Mouse (Mus musculus): Measurements from ENCODE around the gene Eps8l1. TPM values are rescaled to one million over a fixed set of nuclear protein-coding genes. Genes with fewer than 3 reads are reported as not detected.

Gene Eps8l1
- polyA plus RNA-seq, 1 experiment, result 0.76 TPM

DNA sequence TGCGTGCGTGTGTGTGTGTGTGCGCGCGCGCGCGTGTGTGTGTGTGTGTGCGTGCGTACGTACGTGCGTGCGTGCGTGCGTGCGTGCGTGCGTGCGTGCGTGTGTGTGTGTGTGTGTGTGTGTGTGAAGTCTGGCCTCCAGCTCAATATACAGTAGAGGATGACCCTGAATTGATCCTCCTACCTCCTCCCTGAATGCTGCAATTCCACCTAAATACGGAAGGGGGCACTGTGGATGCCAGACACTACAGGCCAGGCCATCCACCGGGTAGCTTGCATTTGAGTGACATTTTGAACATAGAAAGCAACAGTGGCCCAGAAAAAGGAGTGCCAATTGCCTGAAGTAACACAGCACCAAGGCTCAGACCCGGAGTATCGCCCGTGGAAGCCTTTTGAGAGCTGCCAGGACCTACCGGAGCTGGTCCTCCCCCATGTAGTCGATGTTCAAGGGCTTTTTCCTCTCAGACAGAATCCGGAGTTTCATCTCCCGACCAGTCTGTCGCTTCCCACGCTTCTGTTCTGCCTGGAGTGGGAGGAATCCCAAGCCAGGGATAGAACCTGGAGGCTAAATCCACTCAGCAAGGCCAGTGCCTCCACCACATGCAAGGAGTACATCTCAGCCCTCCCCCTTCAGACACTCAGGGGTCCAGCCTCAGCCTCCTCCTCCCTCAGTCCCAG, 47.7 kb downstream of the Eps8l1 start:
- no peaks in the 10 kb centered on the region for H3K27me3 ChIP-seq (ENCODE audit: control insufficient read depth, insufficient read depth, low read length)
- TF ChIP-seq POLR2A (IDR thresholded peaks at IDR 0.05; ENCODE audit: low read depth, low read length) (no peak), CTCF (IDR thresholded peaks at IDR 0.05; ENCODE audit: extremely low read depth, insufficient read length, insufficient replicate concordance, low read depth, low read length) (no peak)
- 86% methylated on average over 32 of the region's 32 CpGs for WGBS
- no peak overlapping the region for H3K4me3 ChIP-seq (ENCODE audit: low read depth, low read length)
- no peaks in the 10 kb centered on the region for H3K36me3 ChIP-seq (ENCODE audit: control insufficient read depth, insufficient read depth, low read length)
- no peak overlapping the region for H3K27ac ChIP-seq (ENCODE audit: insufficient read depth, low read depth, low read length)
- H3K4me1 ChIP-seq (ENCODE audit: control insufficient read depth, insufficient read depth, insufficient read length, low read length), result peaks cover 2% of the 10 kb centered on the region

DNA sequence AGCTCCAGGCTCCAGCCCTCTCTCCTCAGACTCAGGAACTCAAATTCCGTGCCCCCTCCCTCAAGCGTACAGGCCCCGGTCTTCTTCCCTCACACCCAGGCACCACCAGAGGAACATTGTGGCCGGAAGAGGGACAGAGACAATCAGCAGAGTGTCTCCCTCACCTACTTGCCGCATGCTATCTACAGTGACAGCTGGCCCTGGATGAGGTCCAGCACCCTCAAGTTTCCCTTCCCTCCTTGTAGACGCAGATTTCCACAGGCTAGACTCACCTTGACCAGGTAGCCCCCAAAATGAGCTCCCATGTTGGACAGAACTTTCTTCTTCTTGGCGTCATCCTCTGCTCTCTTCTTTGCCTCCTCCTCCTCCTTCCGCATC, 48.3 kb downstream of the Eps8l1 start:
- Histone ChIP-seq H3K36me3 (ENCODE audit: control insufficient read depth, insufficient read depth, low read length) (no peaks in the 10 kb centered on the region), H3K4me1 (ENCODE audit: control insufficient read depth, insufficient read depth, insufficient read length, low read length) (peaks cover 2% of the 10 kb centered on the region), H3K4me3 (ENCODE audit: low read depth, low read length) (no peak overlapping the region), H3K27ac (ENCODE audit: insufficient read depth, low read depth, low read length) (no peak overlapping the region), H3K27me3 (ENCODE audit: control insufficient read depth, insufficient read depth, low read length) (no peaks in the 10 kb centered on the region)
- no peak for TF ChIP-seq POLR2A (IDR thresholded peaks at IDR 0.05; ENCODE audit: low read depth, low read length)
- no peak for TF ChIP-seq CTCF (IDR thresholded peaks at IDR 0.05; ENCODE audit: extremely low read depth, insufficient read length, insufficient replicate concordance, low read depth, low read length)
- WGBS, result 90% methylated on average over 8 of the region's 8 CpGs

- Histone ChIP-seq H3K27ac (ENCODE audit: insufficient read depth, low read depth, low read length) (no peak overlapping the region), H3K36me3 (ENCODE audit: control insufficient read depth, insufficient read depth, low read length) (no peaks in the 10 kb centered on the region), H3K27me3 (ENCODE audit: control insufficient read depth, insufficient read depth, low read length) (no peaks in the 10 kb centered on the region), H3K4me3 (ENCODE audit: low read depth, low read length) (peak overlapping the region; percentile 48), H3K4me1 (ENCODE audit: control insufficient read depth, insufficient read depth, insufficient read length, low read length) (peaks cover 2% of the 10 kb centered on the region)
- WGBS, result 21% methylated on average over 24 of the region's 24 CpGs
- TF ChIP-seq POLR2A (IDR thresholded peaks at IDR 0.05; ENCODE audit: low read depth, low read length), result no peak
- peak; percentile 87 for TF ChIP-seq CTCF (IDR thresholded peaks at IDR 0.05; ENCODE audit: extremely low read depth, insufficient read length, insufficient replicate concordance, low read depth, low read length)
Observed at GRCm38 (mm10) chr7:4509863-4510608, 49.6 kb downstream of the Eps8l1 start.

- 63% methylated on average over 8 of the region's 8 CpGs for WGBS
Observed at GRCm38 (mm10) chr7:4511489-4512224, 51.2 kb downstream of the Eps8l1 start.

DNA sequence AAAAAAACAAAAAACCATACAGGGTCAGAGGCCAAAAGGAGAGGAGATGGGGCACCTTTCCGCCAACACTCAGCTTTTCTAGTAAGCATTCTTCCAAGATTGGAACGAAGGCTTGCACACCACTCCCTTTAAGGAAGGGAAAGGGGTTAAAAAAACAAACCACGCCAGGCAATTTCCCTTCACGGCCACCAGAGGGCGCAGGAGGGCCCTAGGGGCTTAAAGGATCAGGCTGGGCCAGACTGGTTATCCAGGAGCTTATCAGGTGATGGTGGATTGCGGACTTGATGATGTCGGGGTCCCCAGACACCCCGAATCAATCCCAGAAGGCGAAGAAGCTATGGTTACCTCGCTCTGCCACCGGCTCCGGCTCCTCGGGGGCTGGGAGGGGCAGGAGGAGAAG, 52.8 kb downstream of the Eps8l1 start:
- 25% methylated on average over 13 of the region's 13 CpGs for WGBS
- H3K27me3 ChIP-seq (ENCODE audit: control insufficient read depth, insufficient read depth, low read length), result no peaks in the 10 kb centered on the region
- TF ChIP-seq POLR2A (IDR thresholded peaks at IDR 0.05; ENCODE audit: low read depth, low read length), result no peak
- peak; percentile 93 for TF ChIP-seq CTCF (IDR thresholded peaks at IDR 0.05; ENCODE audit: extremely low read depth, insufficient read length, insufficient replicate concordance, low read depth, low read length)

More at GRCm38 (mm10) chr7:4511489-4512224, 51.2 kb downstream of the Eps8l1 start:
- no peaks in the 10 kb centered on the region for H3K27me3 ChIP-seq (ENCODE audit: control insufficient read depth, insufficient read depth, low read length)
- no peak overlapping the region for H3K27ac ChIP-seq (ENCODE audit: insufficient read depth, low read depth, low read length)
- peaks cover 2% of the 10 kb centered on the region for H3K4me1 ChIP-seq (ENCODE audit: control insufficient read depth, insufficient read depth, insufficient read length, low read length)
- TF ChIP-seq CTCF (IDR thresholded peaks at IDR 0.05; ENCODE audit: extremely low read depth, insufficient read length, insufficient replicate concordance, low read depth, low read length) (no peak), POLR2A (IDR thresholded peaks at IDR 0.05; ENCODE audit: low read depth, low read length) (no peak)
- H3K4me3 ChIP-seq (ENCODE audit: low read depth, low read length), result no peak overlapping the region
- no peaks in the 10 kb centered on the region for H3K36me3 ChIP-seq (ENCODE audit: control insufficient read depth, insufficient read depth, low read length)

DNA sequence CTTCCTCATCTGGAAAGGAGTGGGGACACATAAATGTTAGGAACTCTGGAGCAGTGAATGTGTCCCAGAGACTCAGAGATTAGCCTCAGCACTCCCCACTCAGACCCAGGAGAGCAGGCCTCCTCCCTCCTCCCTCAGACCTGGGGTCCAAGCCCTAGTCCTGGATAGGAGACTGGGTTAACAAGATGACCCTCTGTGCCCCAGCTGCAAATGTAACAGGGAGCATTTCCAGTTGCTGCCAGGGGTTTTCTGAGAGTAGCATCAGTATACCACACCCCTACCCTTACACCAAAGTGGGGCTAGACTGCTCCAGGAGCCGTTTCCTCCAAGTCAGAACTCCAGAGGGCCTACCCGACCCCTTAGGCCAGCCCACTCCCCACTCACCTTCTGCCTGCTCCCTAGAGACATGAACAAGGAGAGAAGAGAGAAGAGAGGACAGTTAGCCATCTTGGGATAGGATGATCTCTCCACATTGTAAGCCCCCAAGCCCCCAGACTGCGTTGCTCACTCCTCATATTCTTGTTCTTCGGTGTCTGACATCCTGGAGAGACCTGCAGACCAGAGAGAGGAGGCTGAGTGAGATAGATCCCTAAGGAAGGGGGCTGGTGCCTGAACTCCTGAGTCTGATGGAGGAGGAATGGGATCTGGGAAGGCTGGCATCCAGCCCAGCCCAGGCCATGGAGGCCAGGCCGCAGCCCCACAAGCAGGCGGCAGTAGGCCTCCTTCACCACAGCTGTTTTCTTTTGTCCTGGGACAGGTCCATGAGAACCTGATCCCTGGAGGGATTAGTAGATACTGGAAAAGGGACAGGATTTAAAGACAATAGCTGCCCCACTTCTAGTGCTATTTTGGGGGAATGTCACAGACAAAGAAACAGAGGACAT, 53.6 kb downstream of the Eps8l1 start:
- Histone ChIP-seq H3K4me3 (ENCODE audit: low read depth, low read length) (no peak overlapping the region), H3K36me3 (ENCODE audit: control insufficient read depth, insufficient read depth, low read length) (no peaks in the 10 kb centered on the region), H3K4me1 (ENCODE audit: control insufficient read depth, insufficient read depth, insufficient read length, low read length) (peaks cover 2% of the 10 kb centered on the region), H3K27me3 (ENCODE audit: control insufficient read depth, insufficient read depth, low read length) (no peaks in the 10 kb centered on the region), H3K27ac (ENCODE audit: insufficient read depth, low read depth, low read length) (no peak overlapping the region)
- 74% methylated on average over 6 of the region's 6 CpGs for WGBS
- TF ChIP-seq POLR2A (IDR thresholded peaks at IDR 0.05; ENCODE audit: low read depth, low read length), result no peak

More for the DNA sequence above, 52.8 kb downstream of the Eps8l1 start:
- Histone ChIP-seq H3K4me1 (ENCODE audit: control insufficient read depth, insufficient read depth, insufficient read length, low read length) (peaks cover 2% of the 10 kb centered on the region), H3K27ac (ENCODE audit: insufficient read depth, low read depth, low read length) (no peak overlapping the region), H3K36me3 (ENCODE audit: control insufficient read depth, insufficient read depth, low read length) (no peaks in the 10 kb centered on the region), H3K4me3 (ENCODE audit: low read depth, low read length) (no peak overlapping the region)
